27 mouse cellular contexts compared by ENCODE assay signal in the genomic region with DNA sequence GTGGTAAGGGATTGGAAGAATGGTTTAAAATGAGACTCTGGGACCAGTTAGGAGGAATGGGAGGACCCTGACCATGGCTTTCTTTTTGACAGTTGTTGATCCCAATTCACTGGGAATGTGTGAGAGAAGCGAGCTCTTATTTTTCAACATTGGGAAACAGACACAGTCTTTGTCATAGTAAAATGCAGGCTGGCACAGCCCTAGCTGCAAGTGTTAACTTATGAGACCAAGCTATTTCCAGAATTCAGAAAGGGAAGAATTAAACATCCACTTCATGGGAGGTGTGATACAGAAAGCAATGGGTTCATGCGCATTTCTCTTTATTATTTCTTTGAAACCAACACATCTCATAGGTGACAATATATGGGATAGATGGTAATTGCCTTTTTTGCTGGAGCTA.
A peak's percentile ranks its signal among the peaks of the same experiment; 100 is the strongest.
DNase-seq lines count a peak whose midpoint lies in the region; ATAC-seq lines count a peak whose summit lies in the region.
"Had no signal": no experiment of that assay in that cellular context is flagged by ENCODE, and none has a peak within 500 bp of the region (broad histone marks: within the 10 kb centered on the region; RNA-seq: fewer than 3 reads in every experiment).

No protein-coding gene starts in this region.

- H3K4me3 ChIP-seq in forebrain, embryonic 13.5 days: no peak overlapping the region
- no peak overlapping the region for H3K4me3 ChIP-seq in forebrain, embryonic 11.5 days (ENCODE audit: low read depth, low read length)
- H3K4me3 ChIP-seq: heart, embryonic 13.5 days; liver, embryonic 12.5 days; midbrain, embryonic 12.5 days; myocyte; neural tube, embryonic 12.5 days; stomach, embryonic 15.5 days had no signal

- H3K4me2 ChIP-seq in forebrain, embryonic 13.5 days: no peak overlapping the region
- H3K4me2 ChIP-seq in forebrain, embryonic 11.5 days (ENCODE audit: low read depth, low read length, severe bottlenecking): no peak overlapping the region
- H3K4me2 ChIP-seq: heart, embryonic 13.5 days; hindbrain, embryonic 14.5 days; liver, embryonic 12.5 days; midbrain, embryonic 12.5 days; neural tube, embryonic 12.5 days; stomach, embryonic 15.5 days had no signal

- H3K9ac ChIP-seq in forebrain, embryonic 13.5 days: no peak overlapping the region
- no peak overlapping the region for H3K9ac ChIP-seq in forebrain, embryonic 11.5 days (ENCODE audit: low read length)
- H3K9ac ChIP-seq: heart, embryonic 13.5 days; hindbrain, embryonic 14.5 days; liver, embryonic 12.5 days; liver, postnatal 0 days; midbrain, embryonic 12.5 days; neural tube, embryonic 12.5 days; stomach, embryonic 15.5 days had no signal

- peak overlapping the region; percentile 26 for H3K27ac ChIP-seq in forebrain, embryonic 13.5 days
- H3K27ac ChIP-seq in forebrain, embryonic 11.5 days (ENCODE audit: low read depth, low read length): no peak overlapping the region
- H3K27ac ChIP-seq: heart, embryonic 13.5 days; hindbrain, embryonic 14.5 days; liver, embryonic 12.5 days; midbrain, embryonic 12.5 days; neural tube, embryonic 12.5 days; stomach, embryonic 15.5 days had no signal

- H3K27me3 ChIP-seq in forebrain, embryonic 13.5 days: no peaks in the 10 kb centered on the region
- no peaks in the 10 kb centered on the region for H3K27me3 ChIP-seq in forebrain, embryonic 11.5 days (ENCODE audit: control insufficient read depth, insufficient read depth, low read length)
- H3K27me3 ChIP-seq: heart, embryonic 13.5 days; liver, embryonic 12.5 days; midbrain, embryonic 12.5 days; neural tube, embryonic 12.5 days; stomach, embryonic 15.5 days had no signal

- peaks cover 10% of the 10 kb centered on the region; the same call in 1 of the 2 replicates for H3K4me1 ChIP-seq in forebrain, embryonic 13.5 days
- H3K4me1 ChIP-seq in forebrain, embryonic 11.5 days (replicated peaks; ENCODE audit: control insufficient read depth, insufficient read depth, low read length): no peaks in the 10 kb centered on the region
- H3K4me1 ChIP-seq: liver, embryonic 12.5 days; neural tube, embryonic 12.5 days; stomach, embryonic 15.5 days had no signal

- peak; percentile 24; the same call in 1 of the 2 replicates for ATAC-seq in forebrain, embryonic 13.5 days
- no peak for ATAC-seq in forebrain, embryonic 11.5 days (replicated peaks; ENCODE audit: low FRiP score)
- ATAC-seq: intestine, postnatal 0 days; liver, embryonic 12.5 days; liver, postnatal 0 days had no signal

- DNase-seq in forebrain, embryonic 11.5 days (ENCODE audit: low spot score): no peak
- DNase-seq in layer of hippocampus, adult 9-11 months: peak; percentile 20
- DNase-seq in layer of hippocampus, postnatal 10 days (ENCODE audit: low spot score in 2 of 2): no peak
- DNase-seq in right cerebral cortex, adult 18-20 months: peak; percentile 15
- no peak for DNase-seq in right cerebral cortex, postnatal 4 days
- DNase-seq in cerebellum, adult 8-10 months: no peak
- no peak for DNase-seq in cerebellum, adult 11 months
- DNase-seq: adrenal gland, postnatal 10 days; cerebellum, adult 11-12 months; gastrocnemius, postnatal 10 days; heart, postnatal 10 days; kidney, adult 9 months; kidney, postnatal 10 days; left cerebral cortex, postnatal 4 days; liver, postnatal 0 days; lung, postnatal 36 days; thymus, postnatal 14 days had no signal

- no peaks in the 10 kb centered on the region for H3K9me3 ChIP-seq in forebrain, embryonic 13.5 days (replicated peaks)
- no peaks in the 10 kb centered on the region for H3K9me3 ChIP-seq in forebrain, embryonic 11.5 days (ENCODE audit: control insufficient read depth, low read length)
- H3K9me3 ChIP-seq: G1E; heart, embryonic 13.5 days; liver, embryonic 12.5 days; midbrain, embryonic 12.5 days; neural tube, embryonic 12.5 days; stomach, embryonic 15.5 days had no signal

- no peaks in the 10 kb centered on the region for H3K36me3 ChIP-seq in forebrain, embryonic 13.5 days (ENCODE audit: poor library complexity, severe bottlenecking)
- no peaks in the 10 kb centered on the region for H3K36me3 ChIP-seq in forebrain, embryonic 11.5 days (ENCODE audit: control insufficient read depth, insufficient read depth, low read length)
- H3K36me3 ChIP-seq: G1E; heart, embryonic 13.5 days; liver, embryonic 12.5 days; midbrain, embryonic 12.5 days; neural tube, embryonic 12.5 days; stomach, embryonic 15.5 days had no signal

- 77% methylated on average over 2 of the region's 2 CpGs for WGBS in forebrain, embryonic 13.5 days
- 91% methylated on average over 2 of the region's 2 CpGs for WGBS in forebrain, embryonic 11.5 days

Comparison
In these comparisons a context has a peak if more than half of its experiments do, and no peak if none do; other contexts are left out.
1. DNase-seq: peak in layer of hippocampus, adult 9-11 months (single experiment) and right cerebral cortex, adult 18-20 months (single experiment); none in forebrain, embryonic 11.5 days (single experiment), layer of hippocampus, postnatal 10 days (0 of 2), right cerebral cortex, postnatal 4 days (single experiment), cerebellum, adult 8-10 months (single experiment) and cerebellum, adult 11 months (single experiment).